Mouse (Mus musculus) CH12.LX (cell line): Measurements from ENCODE around the gene Msmp.

Experiments used
- CTCF ChIP-seq, 2 experiments: IDR thresholded peaks in 1 of 2; conservative IDR thresholded peaks in 1 of 2; 2 replicates each; pipeline ENCODE4 v1.5.1; 2011 to 2012; ENCODE audit warnings: low read depth in 2 of 2, low read length in 2 of 2, improper control_type of control experiment in 1 of 2, inconsistent platforms in 1 of 2, mild to moderate bottlenecking in 1 of 2, moderate library complexity in 1 of 2
- USF1 ChIP-seq: IDR thresholded peaks from 2 replicates; pipeline ENCODE4 v1.6.1; 2014; ENCODE audit warnings: low read depth, mild to moderate bottlenecking, inconsistent platforms, low read length, improper control_type of control experiment
- ZC3H11A ChIP-seq: IDR thresholded peaks from 2 replicates; pipeline ENCODE4 v1.6.1; 2012; ENCODE audit warnings: low read depth, mild to moderate bottlenecking, inconsistent platforms, low read length, improper control_type of control experiment
- ZKSCAN1 ChIP-seq: IDR thresholded peaks from 2 replicates; pipeline ENCODE4 v1.6.1; 2012; ENCODE audit warnings: low read depth, inconsistent platforms, low read length, improper control_type of control experiment, borderline replicate concordance

DNA sequence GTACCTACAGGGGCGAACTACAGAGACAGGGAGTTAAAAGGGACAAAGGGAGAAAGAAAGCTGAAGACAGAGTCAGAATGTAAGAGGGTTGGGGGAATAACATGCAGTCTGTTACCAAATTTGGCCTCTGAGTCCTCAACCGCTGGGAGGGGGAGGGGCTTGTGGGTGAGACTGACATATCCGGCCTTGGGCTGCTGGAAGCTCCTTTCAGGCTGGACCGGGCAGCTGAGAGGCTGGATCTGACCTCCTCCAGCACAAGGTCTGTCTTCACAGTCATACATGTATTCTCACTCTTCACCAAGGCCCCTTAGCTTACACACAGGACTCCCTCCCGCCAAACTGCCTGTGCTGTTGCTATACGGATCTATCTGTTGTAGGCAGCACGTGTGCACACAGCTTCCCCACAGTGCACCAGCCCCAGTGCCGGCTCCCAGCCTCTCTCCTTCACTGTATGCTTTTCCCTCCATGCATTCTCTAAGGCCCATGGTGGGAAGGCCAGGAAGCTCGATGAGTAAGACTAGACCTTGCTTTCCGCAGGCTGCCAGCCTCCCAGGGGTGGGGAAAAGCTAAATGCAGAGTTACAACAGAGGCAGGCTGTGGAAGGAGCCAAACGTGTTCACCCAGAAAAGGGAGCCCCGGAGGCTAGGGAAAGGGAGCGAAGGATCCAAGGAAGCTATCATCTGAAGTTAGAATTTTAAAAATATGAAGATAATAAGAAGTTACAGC is 25.5 kb downstream of the Msmp start:
- TF ChIP-seq ZC3H11A = no peak
- no peak for TF ChIP-seq CTCF (conservative IDR thresholded peaks at IDR 0.05 in 1 of 2, IDR thresholded peaks at IDR 0.05 in 1 of 2; ENCODE audit: low read depth in 2 of 2, low read length in 2 of 2)
- no peak for TF ChIP-seq ZKSCAN1
- no peak for TF ChIP-seq USF1
